Mouse (Mus musculus) liver, adult 2 months (tissue): Measurements from ENCODE around the gene Lmo7.

ENCODE experiments used
- CTCF ChIP-seq: fragments of 200-500 bp; IDR thresholded peaks from 2 replicates; pipeline ENCODE4 v1.5.1; 2011; ENCODE audit warnings: low read depth, low read length, control low read depth
- POLR2A ChIP-seq: fragments of 200-500 bp; IDR thresholded peaks from 2 replicates; pipeline ENCODE4 v1.6.1; 2011; ENCODE audit warnings: low read length, control low read depth; ENCODE audit not compliant: insufficient read depth; ENCODE audit errors: extremely low read depth

- TF ChIP-seq POLR2A (no peak), CTCF (no peak)
Measured at GRCm38 (mm10) chr14:101830116-101830515, 100.4 kb downstream of the Lmo7 start.
